Mouse (Mus musculus): ENCODE data around the gene Cox7a2. TPM values are rescaled to one million over a fixed set of nuclear protein-coding genes. Genes with fewer than 3 reads are reported as not detected.

Gene Cox7a2
- 110 and 170 TPM in 2 replicates for polyA plus RNA-seq (2012; rRNA removed; ENCODE audit: low replicate concordance)

GRCm38 (mm10) chr9:79759385-79760005 is at the start of gene Cox7a2:
Gene Cox7a2, minus strand, starts transcription at chr9:79759878.

DNA sequence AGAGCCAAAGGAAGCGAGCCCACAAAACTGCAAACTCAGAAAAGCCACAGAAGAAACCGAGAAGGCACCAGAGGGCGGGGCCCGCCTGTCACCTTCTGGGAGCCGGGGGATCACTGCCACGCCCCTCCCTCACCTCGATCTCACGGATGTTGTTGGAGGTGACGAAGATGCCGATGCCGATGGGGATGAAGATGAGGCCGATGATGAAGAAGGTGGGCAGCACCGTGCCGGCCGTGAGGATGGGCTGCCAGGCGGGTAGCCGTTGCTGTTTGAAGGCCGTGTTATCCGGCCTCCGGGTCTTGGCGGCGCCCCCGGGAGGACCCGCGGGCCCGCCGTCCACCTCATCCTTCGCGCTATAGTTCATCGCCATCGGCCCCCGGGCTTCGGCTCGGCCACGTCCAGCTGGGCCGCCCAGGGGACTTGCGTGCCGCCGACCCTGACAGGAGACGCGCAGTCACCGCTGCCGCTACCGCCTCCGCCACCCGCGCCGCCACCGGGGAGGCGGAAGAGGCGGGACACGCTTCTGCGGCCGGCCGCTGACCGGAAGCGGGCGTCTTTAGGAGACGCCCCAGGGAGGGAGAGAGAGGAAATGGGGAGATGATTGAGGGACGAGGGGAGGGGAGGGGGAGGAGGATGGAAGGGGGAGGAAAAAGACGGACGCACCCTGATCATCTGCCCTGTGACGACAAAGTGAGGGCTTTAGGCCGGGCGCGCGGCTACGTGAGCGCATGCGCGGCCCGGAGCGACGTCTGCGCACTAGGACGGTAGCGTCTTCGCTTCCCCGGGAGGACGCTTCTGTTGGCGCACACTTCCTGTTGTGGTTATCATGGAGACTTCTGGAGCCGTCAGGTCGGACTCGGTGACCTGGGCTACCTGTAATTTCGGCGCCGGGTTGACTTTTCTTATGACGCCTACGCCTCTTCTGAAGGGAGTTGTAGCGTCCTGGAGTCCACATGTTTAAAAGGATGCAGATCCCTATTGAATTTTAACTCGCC is 33.5 kb upstream of the Cox7a2 start, which contains the start of gene Tmem30a:
Gene Tmem30a, minus strand, starts transcription at position 667 of the 995 bp plus-strand sequence.

GRCm38 (mm10) chr9:79718481-79719370 is 41.0 kb downstream of the Cox7a2 start, which contains the start of gene Col12a1:
Gene Col12a1, minus strand, starts transcription at chr9:79718831.

Other genes starting within 250 kb of the Cox7a2 start
- gene Col12a1, start 41.0 kb downstream of the Cox7a2 start, polyA plus RNA-seq (2012; rRNA removed; ENCODE audit: low replicate concordance) = 4.2 and 9.3 TPM in 2 replicates
- gene Tmem30a, start 33.6 kb upstream of the Cox7a2 start, polyA plus RNA-seq (2012; rRNA removed; ENCODE audit: low replicate concordance) = 29.5 and 39.7 TPM in 2 replicates